Mouse (Mus musculus) cerebellum, postnatal 36 days (tissue): ENCODE measurements around the gene Rnf8.
"Not testable (repeated sequence)": the region's sequence is repeated elsewhere in the genome, so short reads cannot be mapped to it uniquely, and the experiment has no call there.

Experiments
- DNase-seq, 2 experiments: peaks; one replicate each; pipeline ENCODE4 v3.0.0; 2021 to 2022; ENCODE audit warnings: mixed read lengths in 2 of 2

Gene Rnf8

GRCm38 (mm10) chr17:29614115-29615023, at the start of gene Rnf8, which contains the start of gene Gm28043:
Gene Rnf8, plus strand, starts transcription at chr17:29614790.
Gene Gm28043, plus strand, starts transcription at chr17:29614876.
- peak; percentile 94 to 96 for DNase-seq

DNA sequence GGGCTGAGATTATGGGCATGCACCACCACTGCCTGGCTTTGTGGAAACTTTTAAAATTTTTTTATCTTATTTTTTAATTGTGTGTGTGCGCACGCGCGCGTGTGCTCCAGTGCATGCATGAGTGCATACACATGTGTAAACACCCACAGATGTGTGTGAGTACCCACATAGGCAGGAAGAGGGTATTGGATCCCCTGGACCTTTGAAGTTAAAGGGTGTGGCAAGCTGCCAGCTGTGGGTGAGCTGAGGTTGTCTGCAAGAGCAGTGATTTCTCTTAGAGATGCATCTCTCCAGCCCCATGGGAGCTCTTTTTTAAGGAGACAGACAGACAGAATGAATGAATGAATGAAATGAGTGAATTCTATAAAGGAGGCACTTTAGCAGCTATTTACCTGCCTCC, 49.1 kb upstream of the Rnf8 start:
- no peak for DNase-seq

DNA sequence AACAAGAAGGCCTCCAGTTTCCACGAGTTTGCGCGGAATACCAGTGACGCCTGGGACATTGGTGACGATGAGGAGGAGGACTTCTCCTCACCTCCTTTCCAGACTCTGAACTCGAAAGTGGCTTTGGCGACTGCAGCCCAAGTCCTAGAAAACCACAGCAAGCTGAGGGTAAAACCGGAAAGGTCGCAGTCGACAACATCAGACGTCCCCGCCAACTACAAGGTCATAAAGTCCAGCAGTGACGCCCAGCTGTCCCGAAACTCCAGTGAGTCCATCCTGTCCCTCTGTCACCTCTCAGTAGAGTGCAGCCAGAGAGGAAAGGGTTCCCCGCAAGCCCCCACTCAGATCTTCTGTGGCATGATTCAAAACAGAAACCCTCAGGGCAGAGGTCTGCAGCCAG, 46.2 kb upstream of the Rnf8 start:
- DNase-seq, result no peak

DNA sequence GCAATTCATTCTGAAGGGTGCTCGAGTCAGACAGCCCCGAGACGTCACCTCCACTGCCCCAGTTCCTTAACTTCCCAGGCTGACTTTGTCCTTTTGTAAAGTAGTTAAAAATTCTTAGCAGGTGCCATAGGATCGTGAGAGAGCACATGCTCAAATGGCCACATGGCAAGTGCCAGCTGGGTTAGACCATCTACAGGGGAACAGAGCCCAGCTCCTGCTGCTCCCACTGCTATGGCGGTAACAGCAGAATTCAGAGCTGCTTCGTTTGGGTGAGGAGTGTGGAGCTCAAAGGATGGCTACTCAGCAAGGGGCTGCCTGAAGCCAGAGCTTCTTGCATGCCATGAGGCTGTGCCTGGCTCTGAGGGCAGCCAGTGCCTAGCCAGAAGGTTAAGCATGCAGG, 44.8 kb upstream of the Rnf8 start:
- DNase-seq, result peak; percentile 25 to 32

GRCm38 (mm10) chr17:29579579-29580126, 34.9 kb upstream of the Rnf8 start:
- no peak for DNase-seq

DNA sequence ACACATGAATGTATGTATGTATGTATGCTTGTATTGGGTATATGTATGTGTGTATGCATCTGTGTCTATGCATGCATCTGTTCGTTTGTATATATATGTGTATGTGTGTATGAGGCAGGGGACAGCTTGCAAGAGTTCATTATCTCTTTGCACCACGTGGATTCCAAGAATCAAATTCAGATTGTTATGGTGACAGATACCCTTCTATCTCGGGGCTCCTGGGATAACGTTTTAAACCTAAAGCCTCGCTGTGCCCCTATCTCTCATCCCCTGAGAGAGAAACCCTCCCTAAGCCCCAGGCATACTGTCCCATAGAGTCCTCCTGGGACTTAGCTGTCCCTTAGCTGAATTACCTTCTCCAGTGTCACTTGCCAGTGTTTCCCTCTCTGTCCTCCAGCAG, 31.0 kb upstream of the Rnf8 start:
- no peak for DNase-seq

- DNase-seq, result no peak
These were observed 30.3 kb upstream of the Rnf8 start for GRCm38 (mm10) chr17:29584306-29584705.

GRCm38 (mm10) chr17:29584737-29585136, 29.9 kb upstream of the Rnf8 start:
- DNase-seq, result no peak

- no peak for DNase-seq
These were observed 29.1 kb upstream of the Rnf8 start for GRCm38 (mm10) chr17:29585446-29585845.

- no peak for DNase-seq
These were observed 27.7 kb upstream of the Rnf8 start for GRCm38 (mm10) chr17:29586921-29587320.

GRCm38 (mm10) chr17:29589221-29589898, 25.2 kb upstream of the Rnf8 start:
- no peak for DNase-seq

GRCm38 (mm10) chr17:29595891-29596770, 18.5 kb upstream of the Rnf8 start:
- DNase-seq, result peak; percentile 67 to 70

DNA sequence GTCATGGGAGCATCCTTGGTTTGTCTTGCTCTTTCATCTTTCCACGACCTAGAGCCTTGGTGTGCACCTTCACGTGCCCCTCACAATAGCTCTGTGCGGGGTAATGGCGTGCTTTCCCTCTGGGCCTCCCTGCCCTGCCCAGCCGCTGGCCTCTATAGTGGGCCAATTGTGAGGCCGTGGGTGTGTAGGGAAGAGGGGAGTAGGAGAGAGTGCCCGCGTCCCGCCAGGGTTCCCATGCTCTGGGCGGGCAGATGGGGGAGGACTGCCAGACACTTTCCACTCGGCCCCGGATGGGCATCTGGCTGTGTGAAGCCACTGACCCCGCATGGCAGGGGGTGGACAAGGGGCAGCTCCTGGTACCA, 17.8 kb upstream of the Rnf8 start:
- DNase-seq, result no peak

DNA sequence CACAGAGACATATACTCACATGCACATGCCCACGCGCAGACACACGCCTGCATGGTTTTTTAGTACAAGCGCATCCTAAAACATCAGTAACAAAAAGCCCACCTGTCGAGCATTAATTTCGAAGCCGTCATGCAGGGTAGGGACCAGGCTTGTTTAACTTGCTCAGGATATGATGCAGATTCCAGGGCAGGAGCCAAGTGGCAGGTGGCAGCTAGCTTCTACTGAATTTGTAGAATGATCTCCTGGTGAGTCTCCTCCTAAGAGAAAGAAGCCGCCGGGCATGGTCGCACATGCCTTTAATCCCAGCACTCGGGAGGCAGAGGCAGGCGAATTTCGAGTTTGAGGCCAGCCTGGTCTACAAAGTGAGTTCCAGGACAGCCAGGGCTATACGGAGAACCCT, 15.5 kb upstream of the Rnf8 start:
- DNase-seq, result peak; percentile 48

DNA sequence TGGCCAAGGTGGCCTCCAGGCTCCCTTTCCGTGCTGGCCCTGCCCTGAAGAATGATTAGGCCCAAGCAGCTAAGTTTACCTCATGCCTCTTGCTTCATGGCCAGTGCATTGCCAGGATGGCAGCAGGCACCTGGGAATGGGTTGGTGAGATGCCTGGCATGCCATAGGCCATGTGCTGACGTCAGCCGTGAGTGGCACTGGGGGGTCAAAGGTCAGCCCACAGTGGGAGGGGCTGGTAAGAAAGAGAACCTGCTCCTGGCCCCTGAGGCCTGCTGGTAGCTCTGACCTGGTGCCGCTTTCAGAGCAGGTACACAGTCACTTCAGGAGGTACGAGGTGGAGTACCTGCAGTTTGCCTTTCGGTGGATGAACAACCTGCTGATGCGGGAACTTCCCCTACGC, 15.1 kb upstream of the Rnf8 start:
- peak in 1 of 2 experiments; percentile 32 for DNase-seq

DNA sequence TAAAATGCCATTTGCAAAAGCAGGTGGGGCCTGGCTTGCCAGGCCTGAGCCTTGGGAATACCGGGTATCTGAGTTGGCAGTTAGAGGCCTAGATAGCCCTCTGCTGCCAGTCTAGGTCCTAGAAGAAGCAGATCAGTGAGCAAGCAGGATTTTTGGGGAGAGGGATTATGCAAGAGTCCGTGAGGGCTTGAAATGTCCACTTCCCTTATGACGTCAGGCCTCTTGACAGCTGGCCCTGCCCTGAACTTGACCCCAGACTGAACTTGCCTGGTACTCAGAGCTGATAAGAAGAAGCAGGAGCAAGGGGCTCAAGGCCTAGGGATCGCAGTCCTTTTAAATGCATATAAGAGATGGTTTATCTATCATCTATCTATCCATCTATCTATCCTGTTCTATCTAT, 13.2 kb upstream of the Rnf8 start:
- no peak for DNase-seq

GRCm38 (mm10) chr17:29603283-29603682, 11.3 kb upstream of the Rnf8 start:
- peak; percentile 87 to 88 for DNase-seq

DNA sequence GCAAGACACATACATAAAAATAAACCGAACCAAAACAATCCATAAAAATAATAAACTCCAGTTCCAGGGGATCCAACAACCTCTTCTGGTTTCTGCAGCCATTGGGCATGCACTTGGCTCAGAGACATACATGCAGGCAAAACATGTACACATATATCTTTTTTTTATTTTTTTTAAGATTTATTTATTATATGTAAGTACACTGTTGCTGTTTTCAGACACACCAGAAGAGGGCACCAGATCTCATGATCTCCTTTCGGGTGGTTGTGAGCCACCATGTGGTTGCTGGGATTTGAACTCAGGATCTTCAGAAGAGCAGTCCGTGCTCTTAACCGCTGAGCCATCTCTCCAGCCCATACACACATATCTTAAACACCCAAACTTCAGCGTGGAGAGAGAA, 1.1 kb upstream of the Rnf8 start:
- DNase-seq, result not testable (repeated sequence)

GRCm38 (mm10) chr17:29615024-29615551, 498 bp downstream of the Rnf8 start:
- no peak for DNase-seq

GRCm38 (mm10) chr17:29615616-29616015, 1.0 kb downstream of the Rnf8 start:
- no peak for DNase-seq

GRCm38 (mm10) chr17:29619231-29619630, 4.6 kb downstream of the Rnf8 start:
- no peak for DNase-seq

DNA sequence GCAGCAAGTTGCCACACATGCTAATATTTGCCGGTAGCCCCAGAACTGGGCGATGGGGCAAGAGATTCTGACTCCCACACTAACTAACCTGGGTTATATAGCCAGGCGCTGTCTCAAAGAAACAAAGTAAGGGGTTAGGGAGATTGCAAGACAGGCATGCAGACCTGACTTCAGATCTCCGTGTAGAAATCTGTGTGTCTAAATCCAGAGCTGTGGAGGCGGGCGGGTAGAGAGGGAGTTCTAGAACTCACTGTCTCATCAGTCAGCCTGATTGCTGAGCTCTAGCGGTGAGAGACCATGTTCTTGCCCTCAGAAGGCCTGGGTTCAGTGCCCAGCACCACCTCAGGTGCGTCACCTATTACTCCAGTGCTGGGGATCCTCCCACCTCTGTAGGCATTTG, 8.9 kb downstream of the Rnf8 start:
- DNase-seq, result no peak

DNA sequence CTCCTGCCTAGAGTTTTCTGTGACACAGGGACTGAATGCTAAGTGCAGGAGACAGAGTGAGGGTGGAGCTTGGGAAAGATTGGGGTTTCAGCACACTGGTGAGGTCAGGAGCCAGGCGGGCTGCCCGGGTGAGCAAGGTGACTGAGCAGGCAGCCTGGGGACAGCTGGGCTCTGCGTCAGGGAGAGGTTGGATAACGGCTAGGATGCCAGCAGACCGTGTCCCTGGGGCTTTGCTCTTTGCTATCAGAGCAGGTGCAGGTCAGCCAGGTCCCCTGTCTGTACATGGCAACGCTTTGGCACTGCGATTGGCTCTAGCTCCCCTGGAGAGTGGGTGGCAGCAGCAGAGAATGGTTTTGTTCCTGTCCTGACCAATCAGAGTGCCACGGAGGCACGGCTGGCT, 12.7 kb downstream of the Rnf8 start:
- DNase-seq, result no peak
